Mouse (Mus musculus) neural tube, embryonic 11.5 days (tissue): Measurements from ENCODE around the gene Ift122. TPM values are rescaled to one million over a fixed set of nuclear protein-coding genes. Genes with fewer than 3 reads are reported as not detected.

Experiments used
- ATAC-seq: fragments of 200-750 bp; cut with Nextera tagmentation; 2 replicates; pipeline ENCODE4 v1.8.0; 2017; ENCODE audit warnings: moderate number of reproducible peaks, mild to moderate bottlenecking, moderate TSS enrichment, moderate library complexity; ENCODE audit not compliant: insufficient read depth, low FRiP score, low TSS enrichment
- DNase-seq: peaks from one replicate; pipeline ENCODE4 v3.0.0-alpha.2; 2015; ENCODE audit warnings: low spot score
- H3K27ac ChIP-seq: fragments of 300-500 bp; sonication (generic); 2 replicates; pipeline ENCODE4 v1.5.1; 2014; ENCODE audit warnings: low read depth, mild to moderate bottlenecking, low read length
- H3K27me3 ChIP-seq: fragments of 300-500 bp; sonication (generic); 2 replicates; pipeline ENCODE4 v1.6.1; 2014; ENCODE audit warnings: mild to moderate bottlenecking, low read length, mixed read lengths; ENCODE audit not compliant: control insufficient read depth, insufficient read depth
- H3K36me3 ChIP-seq: fragments of 300-500 bp; sonication (generic); 2 replicates; pipeline ENCODE4 v1.6.1; 2014; ENCODE audit warnings: mild to moderate bottlenecking, low read length, moderate library complexity, mixed read lengths; ENCODE audit not compliant: control insufficient read depth, insufficient read depth
- H3K4me1 ChIP-seq: fragments of 300-500 bp; sonication (generic); 2 replicates; pipeline ENCODE4 v1.6.1; 2014; ENCODE audit warnings: low read length, mixed read lengths; ENCODE audit not compliant: control insufficient read depth, insufficient read depth
- H3K4me2 ChIP-seq: fragments of 300-500 bp; sonication (generic); 2 replicates; pipeline ENCODE4 v1.6.1; 2014; ENCODE audit warnings: low read depth, mild to moderate bottlenecking, moderate library complexity
- H3K4me3 ChIP-seq: fragments of 300-500 bp; sonication (generic); 2 replicates; pipeline ENCODE4 v1.5.1; 2014; ENCODE audit warnings: low read depth, low read length
- H3K9ac ChIP-seq: fragments of 300-500 bp; sonication (generic); 2 replicates; pipeline ENCODE4 v1.6.1; 2014; ENCODE audit warnings: mild to moderate bottlenecking, low read length
- H3K9me3 ChIP-seq: fragments of 300-500 bp; sonication (generic); 2 replicates; pipeline ENCODE4 v1.6.1; 2016; ENCODE audit warnings: low read length; ENCODE audit not compliant: control insufficient read depth
- WGBS: fragments of 180-500 bp; shearing (Covaris S2); extraction: QIAGEN DNeasy Blood & Tissue Kit; methylation state at CpG from one replicate; pipeline ENCODE4 v1.1.7; 2014; 5-methylcytosine and 5-hydroxymethylcytosine counted together
- polyA plus RNA-seq: library from polyadenylated mRNA; unstranded; fragments of >200 nt; fragmentation: Nextera tagmentation; extraction: Ambion mirVana; gene quantifications from 2 replicates; pipeline ENCODE4 v1.2.1, GENCODE M21; 2014

The Ift122 gene
- polyA plus RNA-seq, 1 experiment from 2014 or later: 31.6 TPM

- DNase-seq (no peak), ATAC-seq (no peak)
- H3K4me2 ChIP-seq: no peak overlapping the region
- no peaks in the 10 kb centered on the region for H3K4me1 ChIP-seq
- H3K9ac ChIP-seq: no peak overlapping the region
- no peaks in the 10 kb centered on the region for H3K36me3 ChIP-seq
- 80% methylated on average over 8 of the region's 8 CpGs for WGBS
- no peaks in the 10 kb centered on the region for H3K27me3 ChIP-seq
- no peak overlapping the region for H3K27ac ChIP-seq
- H3K4me3 ChIP-seq: no peak overlapping the region
- no peaks in the 10 kb centered on the region for H3K9me3 ChIP-seq
Measured at GRCm38 (mm10) chr6:115935544-115935943, 82.3 kb downstream of the Ift122 start.

- Histone ChIP-seq H3K36me3 (no peaks in the 10 kb centered on the region), H3K9ac (no peak overlapping the region), H3K4me1 (no peaks in the 10 kb centered on the region), H3K27ac (no peak overlapping the region), H3K4me3 (no peak overlapping the region), H3K27me3 (no peaks in the 10 kb centered on the region), H3K4me2 (no peak overlapping the region), H3K9me3 (no peaks in the 10 kb centered on the region)
- no peak for DNase-seq
- 92% methylated on average over 2 of the region's 2 CpGs for WGBS
- no peak for ATAC-seq
Measured at GRCm38 (mm10) chr6:115938011-115938410, 84.7 kb downstream of the Ift122 start.

GRCm38 (mm10) chr6:115938798-115939197 is 85.5 kb downstream of the Ift122 start:
- Histone ChIP-seq H3K27me3 (no peaks in the 10 kb centered on the region), H3K9me3 (no peaks in the 10 kb centered on the region), H3K9ac (no peak overlapping the region), H3K36me3 (no peaks in the 10 kb centered on the region), H3K4me2 (no peak overlapping the region), H3K4me3 (no peak overlapping the region), H3K4me1 (no peaks in the 10 kb centered on the region), H3K27ac (no peak overlapping the region)
- ATAC-seq (no peak), DNase-seq (no peak)
- WGBS: 59% methylated on average over 1 of the region's 1 CpGs

- no peak overlapping the region for H3K9ac ChIP-seq
- H3K4me3 ChIP-seq: no peak overlapping the region
- H3K9me3 ChIP-seq: no peaks in the 10 kb centered on the region
- H3K36me3 ChIP-seq: no peaks in the 10 kb centered on the region
- H3K4me2 ChIP-seq: no peak overlapping the region
- 97% methylated on average over 1 of the region's 1 CpGs for WGBS
- no peak overlapping the region for H3K27ac ChIP-seq
- ATAC-seq (no peak), DNase-seq (no peak)
- H3K4me1 ChIP-seq: no peaks in the 10 kb centered on the region
- no peaks in the 10 kb centered on the region for H3K27me3 ChIP-seq
Measured at GRCm38 (mm10) chr6:115940603-115941002, 87.3 kb downstream of the Ift122 start.

- H3K4me1 ChIP-seq: no peaks in the 10 kb centered on the region
- H3K36me3 ChIP-seq: no peaks in the 10 kb centered on the region
- H3K27me3 ChIP-seq: no peaks in the 10 kb centered on the region
- DNase-seq: no peak
- no peaks in the 10 kb centered on the region for H3K9me3 ChIP-seq
- H3K4me2 ChIP-seq: no peak overlapping the region
- ATAC-seq: no peak
- H3K4me3 ChIP-seq: no peak overlapping the region
- no peak overlapping the region for H3K27ac ChIP-seq
- WGBS: 9% methylated on average over 10 of the region's 12 CpGs
- no peak overlapping the region for H3K9ac ChIP-seq
Measured at GRCm38 (mm10) chr6:115941128-115941527, 87.9 kb downstream of the Ift122 start.

GRCm38 (mm10) chr6:115943498-115944427 is 90.5 kb downstream of the Ift122 start:
- Histone ChIP-seq H3K4me2 (no peak overlapping the region), H3K36me3 (no peaks in the 10 kb centered on the region), H3K27me3 (no peaks in the 10 kb centered on the region), H3K27ac (no peak overlapping the region), H3K4me1 (no peaks in the 10 kb centered on the region), H3K9me3 (no peaks in the 10 kb centered on the region), H3K9ac (no peak overlapping the region), H3K4me3 (no peak overlapping the region)
- 79% methylated on average over 9 of the region's 9 CpGs for WGBS
- ATAC-seq: no peak
- DNase-seq: no peak

GRCm38 (mm10) chr6:115944638-115945037 is 91.4 kb downstream of the Ift122 start, which contains the start of gene H1foo:
Gene H1foo (plus strand): TSS chr6:115944938.
- H3K27me3 ChIP-seq: no peaks in the 10 kb centered on the region
- WGBS: 88% methylated on average over 5 of the region's 5 CpGs
- H3K4me1 ChIP-seq: no peaks in the 10 kb centered on the region
- H3K36me3 ChIP-seq: no peaks in the 10 kb centered on the region
- H3K27ac ChIP-seq: no peak within 1 kb of the TSS
- H3K9ac ChIP-seq: no peak within 1 kb of the TSS
- ATAC-seq (no peak), DNase-seq (no peak)
- no peak within 1 kb of the TSS for H3K4me2 ChIP-seq
- H3K9me3 ChIP-seq: no peaks in the 10 kb centered on the region
- no peak within 1 kb of the TSS for H3K4me3 ChIP-seq

GRCm38 (mm10) chr6:115945633-115946032 is 92.4 kb downstream of the Ift122 start:
- Histone ChIP-seq H3K36me3 (no peaks in the 10 kb centered on the region), H3K27me3 (no peaks in the 10 kb centered on the region), H3K9ac (no peak overlapping the region), H3K27ac (no peak overlapping the region), H3K4me2 (no peak overlapping the region), H3K4me1 (no peaks in the 10 kb centered on the region), H3K9me3 (no peaks in the 10 kb centered on the region), H3K4me3 (no peak overlapping the region)
- ATAC-seq (no peak), DNase-seq (no peak)
- 86% methylated on average over 8 of the region's 8 CpGs for WGBS

- H3K9ac ChIP-seq: no peak overlapping the region
- H3K4me1 ChIP-seq: no peaks in the 10 kb centered on the region
- 75% methylated on average over 6 of the region's 6 CpGs for WGBS
- no peak for ATAC-seq
- H3K4me3 ChIP-seq: no peak overlapping the region
- no peak overlapping the region for H3K4me2 ChIP-seq
- no peaks in the 10 kb centered on the region for H3K9me3 ChIP-seq
- no peaks in the 10 kb centered on the region for H3K36me3 ChIP-seq
- no peaks in the 10 kb centered on the region for H3K27me3 ChIP-seq
- no peak overlapping the region for H3K27ac ChIP-seq
- DNase-seq: no peak
Measured at GRCm38 (mm10) chr6:115946389-115946788, 93.1 kb downstream of the Ift122 start.
